Mouse (Mus musculus) lung, postnatal 25 days (tissue): Measurements from ENCODE around the gene Inhbb.

Source experiments
- DNase-seq: peaks from one replicate; pipeline ENCODE4 v3.0.0; 2022; ENCODE audit warnings: low spot score

The Inhbb gene

DNA sequence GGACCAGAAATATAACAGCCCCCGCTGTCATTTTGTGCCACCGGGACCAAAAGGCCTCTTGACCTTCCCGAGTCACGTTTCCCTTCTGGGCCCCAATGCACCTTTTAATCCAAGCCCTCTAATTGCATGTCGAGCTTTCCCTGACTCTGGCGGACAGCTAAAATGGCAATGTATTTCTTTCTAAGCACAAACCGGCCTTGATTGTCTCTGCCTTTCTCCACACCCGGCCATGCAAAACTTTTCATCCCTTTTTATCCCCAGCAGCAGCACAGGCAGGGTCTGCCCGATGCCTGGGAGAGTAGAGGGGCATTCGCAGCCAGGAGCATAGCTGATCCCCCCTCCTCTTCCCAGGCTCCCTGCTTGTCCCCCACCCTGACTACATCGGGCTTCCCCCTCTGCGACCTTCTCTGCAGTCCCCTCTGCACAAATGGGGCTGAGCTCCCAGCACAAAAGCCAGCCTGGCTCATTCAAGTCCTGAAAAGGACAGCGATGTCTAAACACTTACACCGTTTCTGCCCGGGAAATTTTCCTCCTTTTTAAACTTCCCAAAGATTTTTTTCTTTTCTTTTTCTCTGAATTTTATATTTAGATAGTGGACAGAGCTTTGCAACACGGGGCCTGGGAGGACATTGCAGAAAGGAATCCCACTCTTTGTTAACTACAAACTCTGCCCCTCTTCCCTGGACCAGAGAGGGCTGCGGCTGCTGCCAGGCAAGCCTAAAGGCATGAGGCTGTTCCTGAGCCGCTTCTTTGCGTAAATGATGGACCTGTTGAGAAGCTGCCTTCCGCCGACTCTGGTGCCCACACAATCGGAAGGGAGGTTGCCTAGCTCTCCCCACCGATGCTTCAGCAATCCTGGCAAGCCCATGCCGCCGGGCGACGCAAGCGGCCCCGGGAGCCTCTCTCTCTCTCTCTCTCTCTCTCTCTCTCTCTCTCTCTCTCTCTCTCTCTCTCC lies 2.6 kb downstream of the Inhbb start:
- DNase-seq: no peak

DNA sequence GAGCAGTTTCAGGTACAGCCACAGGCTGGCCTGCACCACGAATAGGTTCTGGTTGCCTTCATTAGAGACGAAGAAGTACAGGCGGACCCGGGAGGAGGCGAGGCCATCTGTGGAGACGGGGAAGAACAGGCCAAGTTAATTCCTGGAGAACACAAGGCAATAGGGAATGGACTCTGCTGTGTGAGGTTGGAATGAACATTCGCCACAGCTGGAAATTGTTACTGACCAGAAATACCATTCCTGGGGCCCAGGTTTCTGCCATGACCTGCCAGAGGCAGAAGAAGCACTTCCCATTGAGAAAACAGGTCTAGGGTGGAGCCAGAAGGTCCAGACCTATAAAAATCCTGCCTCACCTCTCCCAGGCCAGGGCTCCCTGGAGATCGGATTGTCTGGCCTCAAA lies 4.1 kb downstream of the Inhbb start:
- DNase-seq: no peak

DNA sequence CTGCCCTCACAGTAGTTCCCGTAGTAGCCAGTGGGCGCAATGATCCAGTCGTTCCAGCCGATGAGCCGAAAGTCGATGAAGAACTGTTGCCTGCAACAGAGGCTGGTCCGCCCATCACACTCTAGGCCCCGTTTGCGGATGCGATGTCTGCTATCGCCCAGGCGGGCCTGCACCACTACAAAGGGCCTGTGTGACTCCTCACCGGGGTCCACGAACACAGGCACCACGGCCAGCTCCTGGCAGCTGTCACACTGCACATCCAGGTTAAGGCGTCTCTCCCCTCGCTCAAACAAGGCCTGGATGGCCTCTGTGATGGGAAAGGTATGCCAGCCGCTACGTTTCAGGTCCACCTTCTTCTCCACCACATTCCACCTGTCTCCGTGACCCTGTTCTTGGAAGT lies 4.5 kb downstream of the Inhbb start:
- DNase-seq: no peak

DNA sequence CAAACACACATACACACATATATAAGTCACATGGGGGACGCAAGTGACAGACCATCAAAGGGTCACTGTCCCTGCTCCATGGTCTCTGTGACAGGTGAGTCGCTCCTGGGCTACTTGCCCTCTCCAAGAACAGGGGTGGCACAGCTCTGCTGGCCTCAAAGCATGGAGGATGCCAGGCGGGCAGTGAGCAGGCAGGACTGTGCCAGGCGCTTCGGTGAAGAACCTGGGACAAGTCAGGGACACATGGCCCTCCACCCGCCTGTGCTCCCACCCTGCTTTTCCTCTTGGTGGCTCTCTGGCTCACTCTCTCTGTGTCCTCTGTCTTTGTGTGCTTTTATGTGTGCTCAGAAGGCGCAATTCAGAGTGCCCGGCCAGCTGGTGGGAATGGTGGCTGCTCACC lies 5.4 kb downstream of the Inhbb start:
- no peak for DNase-seq

DNA sequence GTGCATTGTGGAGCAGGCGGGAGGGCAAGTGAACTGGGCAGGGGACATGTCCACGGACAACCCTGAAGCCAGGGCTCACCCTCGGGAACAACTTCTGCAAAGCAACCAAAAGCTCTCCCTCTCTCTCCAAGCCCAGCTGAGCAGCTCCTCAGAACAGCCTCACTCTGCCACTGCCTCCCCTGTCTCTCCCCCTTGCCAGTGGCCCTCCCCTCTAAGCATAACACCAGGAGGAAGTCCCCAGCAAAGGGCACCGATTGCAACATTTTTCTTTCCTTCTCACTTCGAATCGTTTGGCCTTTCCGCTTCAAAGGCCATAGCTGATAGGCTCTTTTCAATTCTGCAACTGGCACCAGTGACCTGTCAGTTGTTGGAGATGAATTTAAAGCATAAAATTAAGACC lies 5.9 kb downstream of the Inhbb start:
- DNase-seq: no peak

DNA sequence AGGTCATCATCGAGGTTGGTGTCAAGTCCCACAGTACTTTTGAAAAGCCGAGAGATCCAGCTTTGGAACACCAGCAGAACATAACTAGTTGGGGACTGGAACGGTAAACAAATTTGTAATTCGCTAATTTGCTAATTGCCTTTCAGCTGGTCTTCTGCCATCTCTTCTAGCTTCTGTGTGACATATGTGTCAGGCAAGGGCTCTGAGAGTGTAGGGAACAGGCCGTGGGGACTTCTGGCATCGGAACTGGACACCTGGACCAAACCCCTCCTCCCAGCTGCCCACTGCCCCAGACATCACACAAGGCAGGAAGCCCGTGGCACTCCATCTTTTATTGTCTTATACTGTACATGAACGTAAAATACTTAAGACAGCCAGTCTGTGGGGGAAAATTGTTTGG lies 6.9 kb downstream of the Inhbb start:
- no peak for DNase-seq

DNA sequence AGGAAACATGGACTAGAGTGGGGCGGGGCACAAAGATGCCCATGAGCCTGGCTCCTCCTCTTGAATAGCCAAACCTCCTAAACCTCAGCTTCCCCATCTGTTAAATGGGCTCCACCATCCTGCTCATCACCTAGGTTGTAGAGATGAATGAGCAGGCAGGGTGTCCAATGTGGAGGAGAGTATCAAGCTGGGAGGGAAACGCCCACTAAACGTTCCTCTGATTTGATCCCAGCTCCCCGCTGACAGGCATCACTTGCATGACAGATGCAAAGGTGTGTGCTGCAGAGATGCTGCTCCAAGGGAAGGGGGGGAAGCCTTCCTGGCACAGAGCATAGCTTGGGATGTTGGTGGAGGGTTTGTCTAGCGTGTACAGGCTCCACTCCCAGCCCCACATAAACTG lies 11.4 kb downstream of the Inhbb start:
- no peak for DNase-seq

DNA sequence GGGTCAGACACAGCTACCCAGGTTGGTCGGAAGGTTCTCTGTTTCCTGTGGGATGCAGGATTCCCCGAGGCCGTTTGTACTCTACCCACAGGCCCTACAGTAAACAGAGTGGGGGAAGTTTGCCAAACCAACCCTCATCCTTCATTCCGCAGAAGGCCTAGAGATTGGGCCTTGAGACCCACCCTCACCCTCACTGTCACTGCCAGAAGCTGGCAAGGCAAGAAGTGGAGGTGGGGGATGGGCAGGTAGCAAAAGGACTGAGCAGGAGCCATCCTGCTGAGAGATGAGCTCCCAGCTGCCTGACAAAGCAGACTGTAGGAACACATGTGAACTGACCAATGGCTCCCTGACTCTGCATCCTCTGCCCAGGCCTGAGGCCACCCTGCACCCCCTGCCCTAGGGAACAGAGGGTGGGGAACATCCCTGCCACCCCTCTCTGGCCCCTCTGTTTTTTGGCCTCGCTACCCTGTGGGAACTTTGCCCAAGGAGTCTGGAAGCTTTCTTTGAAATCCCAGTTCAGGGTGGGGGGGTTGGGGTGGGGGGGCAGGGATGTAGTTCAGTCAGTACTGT lies 12.4 kb downstream of the Inhbb start:
- no peak for DNase-seq

DNA sequence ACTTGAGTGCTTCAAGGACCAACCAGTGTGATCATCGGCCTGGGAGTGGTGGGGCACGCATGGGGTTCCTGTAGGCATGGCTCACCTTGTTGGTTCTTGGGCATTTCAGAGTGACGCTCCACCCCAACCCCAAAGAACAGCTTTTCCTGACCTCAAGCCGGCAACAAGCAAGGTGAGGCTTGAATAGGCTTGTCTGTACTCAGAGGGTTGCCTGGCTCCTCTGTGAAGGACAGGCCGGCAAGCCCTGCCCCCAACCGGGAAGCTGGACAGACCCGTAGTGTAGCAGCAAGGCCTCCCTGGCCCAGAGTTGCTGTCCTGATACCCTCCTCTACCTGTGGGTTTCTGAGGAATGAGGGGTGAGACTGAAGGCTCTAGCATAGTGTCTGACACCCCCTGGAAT lies 12.9 kb downstream of the Inhbb start:
- DNase-seq: no peak

DNA sequence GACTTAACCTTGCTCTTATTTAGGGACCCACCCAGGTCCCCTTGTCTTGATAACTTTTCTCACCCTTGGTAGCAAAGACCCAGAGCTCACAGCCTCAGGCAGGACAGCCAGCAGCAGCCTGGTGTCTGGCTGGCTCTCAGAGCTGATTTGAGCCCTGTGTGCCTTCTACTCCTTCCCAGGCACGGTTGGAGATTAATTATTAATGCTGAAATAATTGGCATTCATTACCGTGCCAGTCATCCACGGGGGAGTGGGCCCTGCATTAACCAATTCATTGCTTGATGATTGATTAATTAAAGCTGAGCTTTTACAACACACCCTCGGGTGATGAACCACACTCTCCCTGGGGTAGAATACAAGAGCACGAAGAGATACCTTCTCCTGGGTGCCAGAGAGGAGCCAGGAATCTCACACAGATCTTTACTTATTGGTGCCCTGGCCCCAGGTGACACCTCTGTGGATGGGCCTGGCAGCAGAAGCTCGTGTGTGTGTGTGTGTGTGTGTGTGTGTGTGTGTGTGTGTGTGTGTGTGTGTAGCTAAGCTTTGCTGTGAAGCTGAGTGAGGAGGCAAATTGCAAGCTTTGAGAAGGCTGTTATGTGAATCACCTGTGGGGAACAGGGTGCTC lies 14.2 kb downstream of the Inhbb start:
- DNase-seq: no peak

DNA sequence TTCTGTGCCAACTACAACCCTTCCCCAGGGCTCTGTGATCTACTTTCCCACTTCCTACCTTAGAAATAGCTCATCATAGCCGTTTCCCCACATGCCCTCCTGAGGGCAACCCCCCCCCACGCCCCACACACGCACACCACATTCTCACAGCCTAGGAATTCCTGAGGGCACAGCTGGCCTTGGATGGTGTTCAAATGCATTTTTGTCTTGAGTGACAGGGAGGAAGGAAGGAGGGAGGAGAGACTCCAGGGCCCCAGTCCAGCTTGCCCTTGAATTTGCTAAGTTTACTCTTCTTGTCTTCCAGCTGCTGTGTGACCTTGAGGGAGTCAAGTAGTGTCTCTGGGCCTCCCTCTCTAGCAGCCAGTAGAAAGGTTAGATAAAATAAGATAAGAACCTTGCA lies 17.2 kb downstream of the Inhbb start:
- DNase-seq: no peak

DNA sequence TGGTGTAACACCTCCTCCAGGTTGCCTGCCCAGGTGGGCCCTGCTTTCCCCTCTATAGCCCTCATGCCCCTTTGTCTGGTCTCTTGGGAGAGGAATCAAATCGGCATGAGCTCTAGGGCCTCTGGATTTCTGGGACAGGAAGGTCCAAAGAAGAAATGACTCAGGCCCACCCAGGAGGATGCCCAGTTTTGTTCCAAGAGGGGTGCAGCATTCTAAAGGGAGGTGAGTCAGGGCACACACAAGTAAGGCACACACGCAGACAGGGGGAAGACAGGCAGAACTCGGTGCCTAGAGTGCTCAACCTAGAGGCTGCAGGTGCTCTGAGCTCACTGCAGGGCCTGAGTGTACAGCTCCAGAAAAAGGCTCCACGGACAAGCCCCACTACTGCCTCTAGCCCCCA lies 17.7 kb downstream of the Inhbb start:
- no peak for DNase-seq

DNA sequence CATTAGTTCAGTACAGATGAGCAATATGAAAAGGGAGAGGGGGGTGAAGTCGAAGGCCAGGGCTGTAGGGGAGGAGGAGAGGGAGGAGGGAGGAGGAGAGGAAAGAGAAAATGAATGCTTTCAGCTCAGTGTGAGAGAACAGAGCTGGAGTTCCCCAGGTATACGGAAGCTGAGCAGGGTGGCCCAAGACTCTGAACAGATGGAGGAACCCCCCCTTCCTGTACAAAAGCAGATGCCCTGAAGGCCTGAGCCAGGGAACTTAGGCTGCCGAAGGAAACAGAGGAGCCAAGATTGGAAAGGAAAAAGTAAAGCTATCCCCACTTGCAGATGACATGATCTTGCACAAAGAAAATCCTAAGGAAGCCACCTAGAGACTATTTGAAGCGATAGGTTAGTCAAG lies 20.8 kb downstream of the Inhbb start:
- no peak for DNase-seq

DNA sequence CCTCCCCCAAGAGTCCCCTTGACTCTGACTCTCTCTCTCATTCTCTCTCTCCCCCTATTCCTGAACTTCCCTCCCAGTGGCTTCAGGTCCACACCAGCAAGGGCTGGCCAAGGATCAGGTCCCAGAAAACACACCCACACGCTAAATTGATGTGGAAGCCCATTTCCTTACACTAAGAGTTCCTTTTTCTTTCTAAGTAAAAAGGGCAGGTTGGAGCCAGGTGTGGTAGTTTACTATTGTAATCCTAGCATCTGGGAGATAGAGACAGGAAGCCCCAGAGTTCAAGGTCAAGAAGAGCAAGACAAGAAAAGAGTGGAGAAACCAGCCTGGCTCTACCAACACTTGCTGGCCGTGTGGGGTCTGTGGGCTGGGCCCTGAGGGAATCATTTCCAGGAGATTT lies 23.4 kb downstream of the Inhbb start:
- DNase-seq: no peak

DNA sequence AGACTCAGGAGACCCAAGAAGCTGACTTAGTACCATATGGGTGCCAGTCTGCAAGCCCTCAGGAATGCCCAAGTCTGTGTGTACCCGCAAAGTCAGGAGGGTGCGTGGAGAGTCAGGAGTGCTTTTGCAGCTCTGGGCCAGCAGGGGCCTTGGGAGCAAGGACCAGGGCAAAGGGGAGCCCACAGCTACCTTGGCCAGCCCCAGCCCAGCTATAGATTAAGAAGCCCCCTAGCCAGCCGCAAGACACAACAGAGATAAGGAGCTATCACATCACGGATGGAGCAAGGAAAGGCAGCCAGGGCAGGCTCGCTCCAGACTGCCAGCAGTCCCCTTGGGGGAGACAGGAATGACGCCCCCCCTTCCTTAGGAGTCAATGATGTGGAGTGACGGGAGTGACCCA lies 24.2 kb downstream of the Inhbb start:
- no peak for DNase-seq

DNA sequence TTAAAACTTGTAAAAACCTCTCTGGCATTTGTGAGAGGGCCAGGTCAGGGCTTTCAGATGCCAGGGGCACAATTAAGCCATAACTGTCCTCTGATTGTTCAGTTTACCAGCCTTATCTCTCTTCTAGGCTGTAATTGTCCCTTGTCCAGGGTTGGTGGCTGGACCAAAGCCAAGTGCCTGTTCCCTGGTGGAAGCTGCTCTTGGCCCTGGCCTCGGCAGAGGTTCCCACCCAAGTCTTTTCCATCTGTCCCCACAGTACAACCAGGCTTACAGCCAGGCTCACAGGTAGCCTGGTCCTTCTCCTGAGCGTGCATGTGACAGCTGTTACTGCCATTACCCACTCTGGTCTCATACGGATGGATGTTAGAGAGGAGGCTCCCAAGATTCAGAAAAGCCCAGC lies 30.7 kb downstream of the Inhbb start:
- DNase-seq: no peak

DNA sequence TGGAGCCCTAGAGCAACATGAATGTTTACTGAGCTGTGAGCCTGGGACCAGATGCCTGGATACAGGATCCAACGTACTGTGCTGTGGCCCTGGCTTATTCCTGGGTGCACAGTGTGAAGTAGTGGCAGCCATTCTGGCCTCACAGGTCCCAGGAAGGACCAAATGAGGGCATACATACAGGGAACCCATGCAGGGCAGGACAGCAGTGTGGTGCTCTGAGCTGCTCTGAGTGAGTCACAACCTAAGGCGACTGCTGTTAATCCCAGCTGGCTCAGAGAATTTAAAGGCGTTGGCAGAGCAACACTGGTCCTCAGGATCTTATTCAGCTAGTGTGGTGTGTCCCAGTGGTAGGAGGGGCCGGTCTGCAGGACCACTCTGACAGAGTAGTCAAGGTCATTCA lies 31.4 kb downstream of the Inhbb start:
- DNase-seq: no peak

DNA sequence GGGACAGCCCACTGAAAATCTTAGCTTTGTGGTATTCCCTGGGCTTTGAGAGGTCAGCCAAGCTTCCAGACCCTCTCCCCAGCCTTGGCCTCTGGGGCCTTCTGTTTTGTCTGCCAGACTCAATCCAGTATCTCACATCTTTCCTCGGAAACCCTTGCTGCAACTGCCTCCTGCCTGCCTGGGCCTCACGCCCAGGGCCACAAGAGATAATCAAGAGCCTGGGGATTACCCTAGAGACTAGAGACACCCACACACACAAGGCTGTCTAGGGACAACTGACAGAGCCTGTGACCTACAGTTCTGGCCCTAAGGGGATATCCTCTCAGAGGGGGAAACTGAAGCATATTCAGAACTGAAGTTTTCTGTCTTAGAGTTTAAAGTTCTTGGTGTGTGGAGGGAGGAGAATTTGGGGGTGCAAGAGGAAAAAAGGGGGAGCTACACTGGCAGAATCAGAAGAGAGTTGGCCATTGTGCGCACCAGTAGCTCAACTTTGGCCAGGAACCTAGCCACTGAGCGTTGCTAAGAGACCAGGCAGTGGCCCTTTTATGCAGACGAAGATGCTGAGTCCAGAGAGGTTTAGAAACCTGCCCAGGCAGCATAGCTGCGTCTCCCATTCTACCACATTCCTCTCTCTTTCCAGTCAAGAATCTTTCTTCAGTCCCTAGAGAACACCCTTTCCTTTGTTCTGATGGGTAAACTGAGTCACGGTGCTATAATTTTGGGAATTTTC lies 32.1 kb downstream of the Inhbb start:
- DNase-seq: no peak

DNA sequence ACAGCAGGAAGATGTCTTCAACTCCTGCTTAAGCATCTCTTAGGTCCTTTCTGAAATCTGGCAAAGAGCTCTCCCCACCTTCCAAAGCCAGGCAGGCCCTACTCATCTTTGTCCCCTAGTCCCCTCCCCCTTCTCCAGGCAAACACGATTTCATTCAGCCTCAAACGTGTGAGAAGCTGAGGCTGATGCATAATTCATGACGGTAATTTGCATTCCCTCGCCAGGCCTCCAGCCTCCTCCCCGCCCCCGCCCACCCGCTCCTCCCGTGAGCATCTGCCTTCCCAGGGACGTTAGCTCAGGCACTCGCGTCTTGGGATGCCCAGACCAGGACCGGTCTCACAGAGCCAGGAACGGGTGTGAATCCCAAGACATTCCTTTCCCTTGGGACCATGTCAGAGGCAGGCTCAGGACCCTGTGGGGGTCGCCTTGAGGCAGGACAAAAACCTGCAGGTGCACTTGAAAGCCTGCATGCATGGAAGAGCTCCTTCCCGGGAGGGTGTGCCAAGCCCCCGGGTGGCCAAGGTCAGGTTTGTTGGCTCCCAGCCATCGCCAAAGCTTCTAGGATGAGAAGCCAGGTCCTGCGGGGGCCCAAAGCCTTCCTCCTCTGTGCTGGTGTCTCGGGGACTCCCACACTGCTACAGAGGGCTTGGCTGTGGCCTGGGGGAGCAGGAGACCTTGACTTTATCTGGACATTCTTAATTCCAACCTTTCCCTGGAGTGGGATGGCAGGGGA lies 33.2 kb downstream of the Inhbb start:
- no peak for DNase-seq

DNA sequence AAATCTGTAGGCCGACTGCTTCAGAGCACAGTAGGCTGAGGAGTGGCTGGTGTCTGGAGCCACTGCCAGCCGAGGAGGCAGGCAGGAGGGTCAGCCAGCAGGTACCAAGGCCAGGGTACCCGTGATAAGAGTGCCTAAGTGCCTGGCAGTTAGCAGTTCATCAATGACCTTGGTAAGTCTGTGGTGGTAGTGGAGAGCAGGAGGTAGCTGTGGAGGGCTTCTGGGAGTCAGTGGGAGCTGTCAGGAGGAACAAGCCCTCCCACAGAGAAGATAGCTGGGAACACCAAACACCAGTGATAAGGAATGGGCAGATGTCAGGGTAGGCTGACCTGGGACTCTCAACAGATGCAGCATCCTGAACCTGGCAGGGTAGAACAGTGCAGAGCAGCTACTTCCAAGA lies 35.7 kb downstream of the Inhbb start:
- DNase-seq: no peak

DNA sequence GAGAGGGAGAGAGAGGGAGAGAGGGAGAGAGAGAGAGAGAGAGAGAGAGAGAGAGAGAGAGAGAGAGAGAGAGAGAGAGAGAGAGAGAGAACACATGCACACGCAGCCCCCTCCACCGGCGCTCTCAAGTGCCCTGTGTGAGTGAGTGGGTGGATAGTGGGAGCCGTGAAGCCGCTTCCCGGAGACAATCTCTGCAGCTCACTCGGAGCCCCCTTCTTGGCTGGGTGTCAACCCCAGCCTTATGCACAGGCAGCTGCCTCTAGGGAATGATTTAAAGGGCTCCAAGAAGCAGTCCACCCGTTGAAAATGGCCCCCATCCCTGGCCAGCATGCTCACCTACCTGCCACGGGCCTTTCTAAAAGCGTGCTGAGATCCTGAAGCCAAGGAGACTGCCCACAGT lies 38.1 kb downstream of the Inhbb start:
- DNase-seq: no peak

DNA sequence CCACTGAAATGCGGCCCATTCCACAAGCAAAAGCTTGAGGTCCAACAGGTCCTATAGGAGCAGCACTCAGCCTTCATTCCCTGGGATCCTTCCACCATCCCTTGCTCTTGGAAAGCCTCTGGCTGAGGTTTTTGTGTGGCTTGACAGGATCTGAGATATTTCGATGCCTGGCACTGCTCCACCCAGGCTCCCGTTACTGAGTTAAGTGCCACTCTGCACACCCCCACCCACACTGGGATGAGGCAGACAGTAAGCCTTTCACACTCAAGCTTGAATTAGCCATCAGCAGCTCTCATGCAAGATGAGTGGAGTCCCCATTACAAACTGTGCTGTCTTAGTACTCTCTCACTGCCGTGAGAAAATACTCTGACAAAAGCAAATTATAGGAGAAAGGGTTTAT lies 41.4 kb downstream of the Inhbb start:
- no peak for DNase-seq
